Mouse (Mus musculus) regulatory T cell (primary cell): ENCODE results near the gene Gm27021.

Experiments used
- in situ Hi-C: fragments of 300-600 bp; cut with MboI, MseI; formaldehyde crosslinking; loops from one replicate; pipeline ENCODE4 v1.15.1; 2025; ENCODE audit warnings: high pct_unique_total_duplicates

The Gm27021 gene

DNA sequence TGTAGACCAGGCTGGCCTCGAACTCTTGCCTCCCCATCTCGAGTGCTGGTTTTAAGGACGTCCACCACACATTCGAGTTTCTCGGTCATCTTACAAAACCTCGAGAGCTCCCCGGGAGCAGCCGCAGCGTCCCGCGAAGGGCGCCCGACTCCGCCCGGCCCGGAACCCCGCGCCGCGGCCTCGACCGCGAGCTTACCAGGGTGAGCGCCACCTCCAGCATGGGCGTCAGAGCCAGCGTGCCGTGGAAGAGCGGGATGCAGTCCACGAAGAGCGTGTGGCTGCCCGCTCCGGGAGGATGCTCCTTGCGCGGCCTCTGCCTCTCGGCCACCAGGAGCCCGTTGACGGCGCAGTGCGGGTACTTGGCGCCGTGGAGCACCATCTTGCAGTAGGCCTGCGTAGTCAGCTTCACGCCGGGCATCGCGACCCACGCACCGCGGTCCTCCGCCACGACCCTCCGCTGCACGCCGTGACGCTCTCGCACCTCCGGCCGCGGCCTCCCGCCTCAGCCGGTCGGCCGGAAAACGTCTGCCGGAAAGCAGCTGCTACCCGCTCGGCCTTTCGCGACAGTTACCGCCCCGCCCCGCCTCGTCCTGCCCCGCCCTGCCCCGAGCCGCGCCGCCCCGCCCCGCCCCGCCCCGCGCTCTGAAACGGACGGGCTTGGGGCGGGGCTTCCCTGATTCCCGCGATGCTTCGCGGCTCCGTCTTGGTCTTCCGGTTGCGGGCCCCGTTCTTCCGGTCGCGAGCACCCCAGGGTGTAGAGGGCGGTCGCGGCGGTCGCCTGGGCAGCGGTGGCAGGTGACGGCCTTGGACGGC is at the start of gene Gm27021, which contains the start of gene Cox4i1:
TSS of gene Gm27021 (minus strand) at position 519 of the 813 bp plus-strand sequence.
TSS of gene Cox4i1 (plus strand) at position 662 of the 813 bp plus-strand sequence.
- in situ Hi-C loops, result no loop called here

DNA sequence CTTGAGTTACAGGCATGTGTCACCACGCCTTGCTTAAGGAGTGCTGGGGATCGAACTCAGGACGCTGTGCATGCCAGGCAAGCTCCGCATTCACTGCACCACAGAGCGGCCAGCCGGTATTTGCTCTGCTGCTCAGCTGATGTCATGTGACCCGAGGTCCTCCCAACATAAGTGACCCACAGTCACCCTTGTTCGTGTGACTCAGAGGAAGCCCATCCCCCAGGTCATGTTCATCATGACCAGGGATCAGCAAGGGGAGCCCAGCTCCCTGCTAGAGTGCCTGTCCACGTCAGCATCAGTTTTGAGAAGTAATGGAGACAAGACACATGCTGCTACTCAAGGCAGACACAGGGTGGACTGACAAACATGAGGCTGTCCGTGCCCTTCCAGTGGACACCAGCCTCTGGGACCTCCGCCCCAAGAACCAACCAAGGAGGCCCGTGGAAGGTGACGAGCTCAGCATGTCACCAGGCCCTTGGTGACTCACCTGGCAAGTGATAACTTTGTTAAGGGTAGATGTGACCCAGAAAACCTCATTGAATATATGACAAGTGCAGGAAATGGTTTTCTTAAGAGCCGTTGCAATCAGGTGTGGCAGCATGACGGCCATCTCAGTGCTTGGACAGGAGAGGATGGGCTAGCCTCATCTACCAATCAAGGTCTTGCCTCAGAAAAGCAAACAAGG is 48.3 kb upstream of the Gm27021 start:
- in situ Hi-C loops, result no loop called here

DNA sequence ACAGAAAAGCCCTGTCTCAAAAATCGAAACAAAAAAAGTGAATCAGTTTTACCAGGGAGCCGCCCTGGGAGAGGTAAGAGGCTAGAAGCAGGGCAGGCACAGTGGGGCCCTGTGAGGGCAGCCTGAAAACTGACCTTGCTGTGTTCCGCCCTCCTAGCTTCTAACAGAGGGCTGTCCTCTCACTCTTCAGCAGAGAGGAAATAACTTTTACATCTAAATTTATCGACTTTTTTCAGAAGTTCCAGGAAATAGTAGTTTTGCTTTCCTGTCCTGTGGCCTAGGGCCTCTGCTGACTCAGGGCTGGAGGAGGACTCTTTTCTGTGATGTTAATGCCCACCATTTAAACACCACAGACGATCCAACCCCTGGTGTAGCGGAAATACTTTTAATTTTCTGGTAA is 47.3 kb upstream of the Gm27021 start:
- in situ Hi-C loops, result no loop called here

DNA sequence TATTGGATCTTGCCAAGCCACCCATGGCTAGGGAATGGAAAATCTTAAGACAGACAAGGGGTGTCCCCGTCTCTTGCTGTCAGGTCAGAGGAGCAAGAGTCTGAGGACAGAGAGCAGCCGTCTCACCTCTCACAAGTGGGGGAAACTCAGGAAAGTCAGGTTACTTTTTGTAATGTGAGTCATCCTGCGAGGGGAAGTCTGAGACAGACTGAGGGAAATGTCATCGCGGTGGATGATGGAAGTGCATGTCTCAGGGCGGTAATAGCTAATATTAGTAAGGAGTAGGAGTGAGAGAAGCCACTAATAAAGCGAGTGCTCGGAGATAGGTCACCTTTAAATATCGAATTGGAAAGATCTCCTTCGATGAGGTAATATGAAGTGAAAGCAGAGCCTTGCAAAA is 41.3 kb upstream of the Gm27021 start:
- in situ Hi-C loops, result loop anchor here (10.0 kb wide), 2 partner anchors 894 to 1576 kb away; partner anchors contain the start of gene Zfpm1

DNA sequence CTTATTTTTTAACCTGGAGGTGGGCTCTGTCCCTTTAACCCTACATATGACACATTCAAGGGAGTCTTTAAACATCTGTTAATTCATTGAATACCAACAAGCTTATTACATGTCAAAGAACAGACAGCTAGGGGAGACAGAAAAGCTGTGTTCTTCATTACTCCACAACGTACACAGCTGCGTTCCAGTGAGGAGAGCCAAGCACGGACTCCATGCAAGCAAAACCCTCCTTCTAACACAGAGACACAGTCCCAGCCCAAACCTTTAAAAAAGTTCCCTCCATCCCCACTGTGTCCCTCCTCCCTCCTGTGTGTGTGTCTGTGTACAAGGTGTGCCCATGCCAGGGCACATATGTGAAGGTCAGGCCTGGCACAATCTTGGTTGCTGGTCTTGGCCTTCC is 38.3 kb upstream of the Gm27021 start:
- in situ Hi-C loops, result loop anchor here (10.0 kb wide), 2 partner anchors 891 to 1579 kb away; partner anchors contain the start of gene Zfpm1

DNA sequence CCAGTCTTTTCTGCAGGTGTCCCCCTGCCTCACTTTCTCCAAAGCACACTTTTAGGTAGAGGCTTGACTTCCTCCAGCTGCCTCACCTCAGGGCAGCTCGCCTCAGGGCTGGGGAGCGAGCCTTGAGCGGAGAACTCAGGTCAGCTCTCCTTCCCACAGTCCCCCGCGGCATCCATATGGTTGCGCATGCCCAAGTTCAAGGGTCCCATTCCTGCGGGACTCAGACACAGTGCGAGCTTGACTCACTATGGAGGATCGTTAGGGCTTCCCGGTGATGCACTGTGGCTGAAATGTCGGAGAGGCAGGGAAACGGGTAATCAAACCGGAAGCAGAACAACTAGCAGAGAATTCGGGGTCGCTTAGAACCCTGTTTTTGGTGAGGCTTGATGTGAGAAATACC is 37.3 kb upstream of the Gm27021 start:
- in situ Hi-C loops, result loop anchor here (10.0 kb wide), 2 partner anchors 890 to 1580 kb away; partner anchors contain the start of gene Zfpm1

DNA sequence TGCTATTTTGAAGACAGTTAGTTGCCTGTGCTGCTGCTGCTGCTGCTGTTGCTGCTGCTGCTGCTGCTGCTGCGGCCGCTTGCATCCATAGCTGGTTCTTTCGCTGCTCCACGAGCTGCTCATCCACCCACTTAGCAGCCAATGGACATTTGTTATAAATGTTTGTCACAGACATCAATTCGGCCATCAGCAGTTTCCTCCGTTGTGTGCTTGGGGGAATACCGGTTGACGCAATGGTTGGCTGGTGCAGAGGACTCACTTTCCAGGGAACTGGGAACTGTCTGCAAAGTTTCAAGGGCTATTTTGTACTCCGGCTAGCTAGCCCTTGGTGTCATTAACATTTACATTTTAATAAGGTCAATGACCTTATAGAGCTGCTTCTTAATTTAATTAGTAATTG is 36.3 kb upstream of the Gm27021 start:
- in situ Hi-C loops, result loop anchor here (10.0 kb wide), 2 partner anchors 889 to 1581 kb away; partner anchors contain the start of gene Zfpm1

DNA sequence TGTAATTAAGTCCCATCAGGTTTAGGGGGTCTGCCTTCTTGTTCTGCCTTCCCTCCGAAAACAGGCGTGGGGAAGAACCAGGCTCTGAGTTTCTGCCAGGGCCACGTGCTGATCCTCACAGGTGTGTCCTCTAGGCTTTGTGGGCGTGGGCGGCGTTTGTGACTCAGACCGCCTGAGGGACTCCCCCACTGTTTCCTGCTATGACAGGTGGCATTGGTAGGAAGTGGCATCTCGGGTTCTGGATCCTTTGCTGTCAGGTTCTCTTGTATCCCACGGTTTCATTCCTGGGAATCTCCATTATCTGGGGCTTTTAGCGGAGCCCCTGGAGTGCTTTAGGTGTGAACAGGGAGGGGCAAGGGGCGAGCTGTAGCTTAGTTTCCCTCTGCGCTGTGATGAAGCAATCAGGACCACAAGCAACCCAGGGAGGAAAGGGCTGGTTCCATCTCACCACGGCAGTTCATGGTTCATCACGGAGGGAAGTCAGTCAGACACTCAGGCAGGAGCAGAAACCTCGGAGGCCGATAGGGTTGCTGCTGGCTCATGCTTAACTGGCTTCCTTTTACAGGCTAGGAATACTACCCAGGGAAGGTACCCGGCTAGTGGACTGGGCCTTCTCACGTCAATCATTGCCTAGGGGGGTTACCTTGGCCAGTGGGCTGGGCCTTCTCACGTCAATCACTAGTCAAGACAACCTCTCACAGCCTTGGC is 34.0 kb upstream of the Gm27021 start:
- in situ Hi-C loops, result loop anchor here (10.0 kb wide), 2 partner anchors 887 to 1583 kb away; partner anchors contain the start of gene Zfpm1

DNA sequence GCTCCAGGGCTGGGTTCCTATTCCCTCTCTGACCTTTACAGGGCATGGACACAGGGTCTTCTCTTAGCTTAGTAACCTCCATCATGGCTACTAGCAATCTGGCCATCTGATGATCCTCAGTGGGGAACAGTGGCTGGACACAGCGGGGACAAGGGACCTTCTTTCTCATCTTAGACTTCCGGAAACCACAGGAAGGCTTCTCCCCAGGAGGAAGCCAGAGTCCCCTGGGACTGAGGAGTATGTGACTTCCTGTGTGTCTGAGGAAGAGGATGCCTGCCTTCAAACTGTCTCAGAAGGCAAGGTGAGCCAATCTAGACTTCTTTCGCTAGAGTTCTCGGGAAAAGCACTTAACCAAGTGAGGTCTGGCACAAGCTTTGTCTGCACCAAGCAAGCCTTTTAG is 32.2 kb upstream of the Gm27021 start:
- in situ Hi-C loops, result loop anchor here (10.0 kb wide), 2 partner anchors 885 to 1585 kb away; partner anchors contain the start of gene Zfpm1

DNA sequence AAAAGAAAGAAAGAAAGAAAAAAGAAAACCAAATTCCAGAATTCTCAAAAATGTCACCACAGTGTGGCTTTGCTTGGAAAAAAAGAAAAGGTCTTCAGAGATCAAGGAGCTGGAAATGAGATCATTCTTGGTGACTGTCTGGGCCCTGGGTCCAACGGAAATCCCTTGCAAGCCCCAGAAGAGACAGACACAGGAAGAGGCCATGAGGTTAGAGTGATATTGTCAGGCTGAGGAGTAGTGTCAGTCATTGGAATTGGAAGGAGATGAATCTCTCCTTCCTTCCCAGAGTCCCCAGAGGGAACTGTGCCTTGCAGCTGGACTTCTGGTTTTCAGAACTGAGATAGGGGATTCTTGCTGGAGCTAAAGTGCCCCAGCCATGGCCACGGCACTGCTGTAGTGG is 31.7 kb upstream of the Gm27021 start:
- in situ Hi-C loops, result no loop called here

DNA sequence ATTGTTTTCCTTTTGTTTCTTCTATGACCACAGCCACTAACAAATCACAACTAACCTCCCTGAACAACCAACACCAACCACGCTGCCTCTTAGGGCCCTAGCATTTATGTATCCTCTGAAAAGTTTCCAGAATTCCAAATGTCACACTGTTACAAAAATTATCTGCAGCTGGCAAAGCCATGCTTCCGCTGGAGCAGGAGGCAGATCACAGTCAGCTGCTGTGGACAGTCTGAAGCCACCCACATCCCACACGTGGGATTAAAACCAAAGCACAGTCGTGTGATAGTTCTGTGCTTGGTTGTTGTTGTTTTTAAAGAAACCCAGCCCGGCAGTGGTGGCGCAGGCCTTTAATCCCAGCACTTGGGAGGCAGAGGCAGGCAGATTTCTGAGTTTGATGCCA is 31.2 kb upstream of the Gm27021 start:
- in situ Hi-C loops, result no loop called here

DNA sequence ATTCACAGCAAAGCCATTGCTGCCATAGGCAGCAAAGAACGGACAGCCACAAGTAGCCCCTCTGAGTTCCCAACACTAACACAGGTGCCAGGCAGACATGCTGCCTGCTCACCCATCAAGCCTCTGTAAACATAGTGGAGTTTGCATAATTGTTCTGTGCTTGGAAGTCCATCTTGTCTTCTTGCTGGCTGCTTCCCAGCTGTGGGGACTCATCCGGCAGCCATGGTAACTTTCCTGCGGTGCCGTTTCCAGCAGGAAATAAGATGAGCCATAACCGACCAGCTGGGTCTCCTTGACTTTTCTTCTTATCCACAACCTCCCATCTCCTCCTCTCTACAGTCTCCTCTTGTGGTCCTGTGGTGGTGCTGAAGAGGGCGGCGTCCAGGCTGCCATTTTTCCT is 30.5 kb upstream of the Gm27021 start:
- in situ Hi-C loops, result no loop called here

DNA sequence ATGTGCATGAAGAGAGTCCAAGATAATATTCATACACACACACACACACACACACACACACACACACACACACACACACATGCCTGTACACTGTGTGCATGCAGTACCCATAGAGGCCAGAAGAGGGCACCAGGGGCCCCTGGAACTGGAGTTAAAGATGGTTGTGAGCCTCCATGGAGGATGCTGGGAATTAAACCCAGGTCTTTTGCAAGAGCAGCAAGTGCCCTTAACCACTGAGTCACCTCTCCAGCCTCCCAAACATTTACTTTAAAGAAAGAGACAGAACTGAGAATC is 30.0 kb upstream of the Gm27021 start:
- in situ Hi-C loops, result no loop called here

DNA sequence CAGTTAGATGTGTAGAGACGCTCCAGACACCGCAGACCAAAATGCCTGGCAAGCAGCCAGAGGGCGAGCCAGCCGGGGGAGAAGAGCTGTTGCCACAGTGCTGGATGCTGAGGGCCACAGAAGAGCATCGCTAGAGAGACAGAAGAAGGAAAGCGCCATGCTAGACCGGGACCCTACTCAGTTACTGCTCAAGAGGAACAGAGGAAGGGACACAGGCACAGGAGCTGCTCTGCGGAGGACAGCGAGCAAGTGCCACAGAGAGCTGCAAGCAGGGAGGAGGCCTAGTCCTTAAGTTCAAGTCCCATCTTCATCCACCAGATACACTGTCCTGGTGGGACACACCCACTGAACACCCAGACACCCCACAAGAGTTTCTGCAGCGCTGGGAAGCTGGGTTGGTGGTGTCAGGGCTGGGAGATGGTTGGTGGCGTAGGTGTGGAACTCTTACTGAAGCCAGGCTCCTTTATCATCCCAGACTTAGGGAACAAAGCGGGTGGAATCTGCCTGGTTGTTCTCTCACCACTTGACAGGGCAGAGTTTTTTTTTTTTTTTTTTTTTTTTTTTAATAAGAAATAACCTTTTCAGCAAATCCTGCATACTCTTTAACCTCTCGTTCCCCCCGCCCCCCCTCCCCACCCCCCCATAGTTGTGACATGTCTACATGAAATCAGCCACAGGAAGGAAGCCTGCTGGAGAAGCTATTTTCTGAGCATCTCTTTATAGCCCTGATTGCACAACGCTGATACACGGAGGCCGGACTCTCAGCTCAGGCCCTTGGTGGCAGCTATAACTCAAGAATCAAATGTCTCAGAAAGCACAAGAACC is 29.5 kb upstream of the Gm27021 start:
- in situ Hi-C loops, result no loop called here

DNA sequence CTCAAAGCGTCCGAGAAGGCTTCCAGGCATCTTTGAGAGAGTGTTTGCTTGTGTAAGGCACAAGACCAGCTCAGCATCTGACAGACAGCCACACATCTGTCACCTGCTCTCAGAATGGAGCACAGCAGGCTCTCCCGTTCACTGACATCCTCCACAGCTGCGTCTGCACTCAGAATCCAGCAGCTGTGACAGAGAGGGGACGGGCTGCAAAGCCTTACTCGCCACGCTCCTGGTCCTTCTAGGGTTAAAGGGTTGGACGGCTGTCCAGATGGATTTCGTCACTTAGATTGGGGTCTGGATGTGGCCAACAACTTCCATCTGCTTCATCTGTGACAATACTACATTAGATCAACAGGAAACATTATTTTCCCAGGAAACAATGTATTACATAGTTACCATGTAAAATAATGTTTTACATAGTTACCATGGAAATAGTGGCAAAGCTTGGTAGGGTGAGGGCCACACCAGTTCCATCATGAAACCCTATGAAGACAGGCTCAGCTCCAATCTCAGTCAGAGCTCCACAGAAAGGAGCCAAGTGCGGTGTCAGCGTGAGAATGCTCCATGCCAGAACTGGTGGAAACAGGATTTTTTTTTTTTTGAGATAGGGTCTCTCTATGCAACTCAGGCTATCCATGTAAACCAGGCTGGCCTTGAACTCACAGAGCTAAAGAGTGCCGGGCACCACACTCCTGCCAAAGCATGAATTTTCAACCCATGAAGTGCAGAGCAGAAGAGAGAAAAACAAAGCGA is 28.7 kb upstream of the Gm27021 start:
- in situ Hi-C loops, result no loop called here

DNA sequence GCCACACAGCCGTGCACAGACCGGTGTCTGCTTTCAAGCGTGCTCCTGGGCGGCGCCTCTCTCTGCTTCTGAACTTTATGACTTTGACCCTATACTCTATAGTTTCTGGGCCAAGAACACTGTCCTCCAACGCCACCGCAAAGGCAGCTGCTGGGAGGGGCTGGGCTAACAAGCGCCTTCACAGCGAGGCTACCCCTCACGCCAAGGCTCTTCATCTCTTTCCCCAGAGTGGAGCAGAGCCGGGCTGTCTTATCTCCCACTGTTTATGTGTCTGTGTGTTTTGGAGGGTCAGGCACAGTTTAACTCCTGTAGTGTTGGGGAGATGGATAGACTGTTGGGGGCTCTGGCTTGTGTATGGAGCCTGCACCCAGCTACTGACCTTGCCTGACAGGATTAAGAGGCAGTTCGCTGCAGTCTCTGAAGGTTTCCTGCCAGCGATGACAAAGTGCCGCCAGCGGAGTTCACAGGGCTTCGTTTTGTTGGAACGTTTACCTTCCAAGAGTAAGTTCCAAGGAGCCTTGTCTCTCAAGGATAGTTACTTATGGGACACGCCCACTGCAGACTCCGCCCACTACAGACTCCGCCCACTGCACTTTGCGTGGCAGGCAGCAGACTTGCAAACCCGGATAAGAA is 26.1 kb upstream of the Gm27021 start:
- in situ Hi-C loops, result loop anchor here (5.0 kb wide), 2 partner anchors 38 to 98 kb away; no protein-coding TSS in a partner anchor

DNA sequence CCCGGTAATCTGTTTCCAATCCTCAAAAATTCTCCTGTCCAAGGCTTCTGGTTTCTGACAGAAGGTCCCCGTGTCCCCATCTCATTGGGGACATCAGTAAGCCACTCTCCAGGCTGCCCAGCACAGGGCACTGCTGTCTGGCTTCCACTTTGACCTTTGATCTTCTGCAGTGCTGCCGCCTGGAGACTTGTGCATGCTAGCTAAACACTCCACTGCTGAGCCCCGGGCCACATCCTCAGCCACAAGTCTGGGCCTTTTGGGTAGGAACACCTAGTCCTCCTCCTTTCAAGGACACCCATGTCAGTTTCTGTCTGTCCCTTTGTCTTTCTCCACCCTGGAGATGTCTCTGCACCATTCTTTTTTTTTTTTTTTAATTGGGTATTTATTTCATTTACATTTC is 25.1 kb upstream of the Gm27021 start:
- in situ Hi-C loops, result loop anchor here (5.0 kb wide), 2 partner anchors 39 to 99 kb away; no protein-coding TSS in a partner anchor

DNA sequence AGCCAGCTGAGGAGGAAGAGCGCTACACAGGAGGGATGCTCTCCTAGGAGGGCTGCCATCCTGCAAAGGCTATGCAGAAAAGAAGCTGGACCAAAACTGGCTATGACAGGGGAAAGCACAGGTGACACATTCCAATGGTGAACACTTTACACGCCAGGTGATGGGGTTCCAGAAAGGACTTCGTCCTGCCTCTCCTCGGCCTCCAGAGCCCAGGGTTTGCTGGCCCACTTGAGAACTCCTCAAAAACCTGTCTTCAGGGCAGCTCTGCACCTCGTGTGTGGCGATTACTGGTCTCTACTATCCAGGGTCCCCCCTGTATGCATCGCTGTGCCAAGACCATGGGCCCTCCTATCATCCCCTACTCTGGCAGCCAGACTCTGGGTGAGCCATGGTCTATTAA is 20.6 kb upstream of the Gm27021 start:
- in situ Hi-C loops, result no loop called here

DNA sequence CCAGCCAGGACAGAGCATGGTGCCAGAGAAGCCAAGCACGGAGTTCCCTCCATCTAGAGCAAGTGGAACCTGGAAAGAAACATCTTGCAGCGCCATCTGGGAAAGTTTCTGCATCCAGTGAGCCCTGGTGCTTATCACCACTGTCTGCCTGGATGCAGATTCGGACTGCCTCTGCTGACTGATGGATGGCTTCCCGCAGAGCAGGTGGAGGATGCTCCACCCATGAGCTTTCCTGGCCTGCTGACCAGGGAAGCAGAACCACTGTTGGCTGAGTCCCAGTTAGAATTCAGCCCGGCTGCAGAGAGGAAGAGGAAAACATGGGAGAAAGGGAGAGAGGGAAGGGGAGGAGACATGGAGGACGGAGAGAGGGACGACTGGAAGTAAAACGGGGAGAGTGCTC is 19.9 kb upstream of the Gm27021 start:
- in situ Hi-C loops, result no loop called here

DNA sequence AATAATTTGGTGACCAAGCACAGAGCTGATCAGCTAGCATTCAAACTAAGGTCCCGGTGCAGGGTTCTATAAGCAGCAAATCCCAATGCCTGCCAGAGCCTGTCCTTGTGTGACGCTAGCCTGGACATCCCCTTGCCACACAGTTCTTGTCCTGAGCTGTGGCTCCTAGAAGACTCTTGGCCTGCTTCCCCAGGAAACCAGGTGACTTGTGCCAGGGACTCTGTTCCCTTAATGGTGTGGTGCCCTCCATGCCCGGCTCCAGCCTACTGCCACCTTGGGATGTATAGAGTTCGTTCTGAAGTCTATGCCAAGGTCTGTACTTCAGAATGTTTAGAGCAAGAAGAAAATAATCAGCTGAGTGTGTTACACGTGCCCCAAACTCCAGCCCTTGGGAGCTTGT is 18.7 kb upstream of the Gm27021 start:
- in situ Hi-C loops, result no loop called here
